In genomic region chr4:4650251-4650650, GRCm38 (mm10) we compare ENCODE assay signal across 22 mouse cellular contexts.
DNase-seq lines count a peak whose midpoint lies in the region; ATAC-seq and TF ChIP-seq lines count a peak whose summit lies in the region.
"Had no signal": no experiment of that assay in that cellular context is flagged by ENCODE, and none has a peak within 500 bp of the region (broad histone marks: within the 10 kb centered on the region; RNA-seq: fewer than 3 reads in every experiment).

No protein-coding gene starts in this region.

- no peak overlapping the region for H3K9ac ChIP-seq in intestine, embryonic 14.5 days (ENCODE audit: low read length)
- H3K9ac ChIP-seq in intestine, postnatal 0 days (ENCODE audit: low read depth, low read length): no peak overlapping the region
- no peak overlapping the region for H3K9ac ChIP-seq in lung, postnatal 0 days (replicated peaks; ENCODE audit: low read depth)
- H3K9ac ChIP-seq: forebrain, embryonic 12.5 days; heart, embryonic 13.5 days; liver, postnatal 0 days had no signal

- H3K36me3 ChIP-seq in intestine, embryonic 14.5 days (ENCODE audit: control insufficient read depth, insufficient read depth, low read length): no peaks in the 10 kb centered on the region
- H3K36me3 ChIP-seq in intestine, postnatal 0 days (ENCODE audit: control insufficient read depth, insufficient read depth): no peaks in the 10 kb centered on the region
- H3K36me3 ChIP-seq in lung, postnatal 0 days (ENCODE audit: insufficient read depth, low read length): no peaks in the 10 kb centered on the region
- H3K36me3 ChIP-seq: forebrain, embryonic 12.5 days; heart, embryonic 13.5 days; limb, embryonic 10.5 days had no signal

- TF ChIP-seq CTCF in intestine, postnatal 0 days (IDR thresholded peaks at IDR 0.05; ENCODE audit: low read depth): no peak
- no peak for TF ChIP-seq CTCF in lung, postnatal 0 days (IDR thresholded peaks at IDR 0.05)

- H3K4me3 ChIP-seq in intestine, embryonic 14.5 days (ENCODE audit: low read depth, low read length): no peak overlapping the region
- no peak overlapping the region for H3K4me3 ChIP-seq in intestine, postnatal 0 days (ENCODE audit: low read depth, low read length)
- no peak overlapping the region for H3K4me3 ChIP-seq in lung, postnatal 0 days (ENCODE audit: low read depth, low read length)
- H3K4me3 ChIP-seq: erythroblast, embryonic 14.5 days; forebrain, embryonic 12.5 days; heart, embryonic 13.5 days; limb, embryonic 10.5 days had no signal

- no peak overlapping the region for H3K4me2 ChIP-seq in intestine, embryonic 14.5 days (ENCODE audit: low read length)
- no peak overlapping the region for H3K4me2 ChIP-seq in intestine, postnatal 0 days (replicated peaks; ENCODE audit: low read depth)
- H3K4me2 ChIP-seq in lung, postnatal 0 days (replicated peaks; ENCODE audit: low read depth, low read length): no peak overlapping the region
- H3K4me2 ChIP-seq: forebrain, embryonic 12.5 days; heart, embryonic 13.5 days; liver, embryonic 11.5 days had no signal

- no peak for TF ChIP-seq EP300 in lung, postnatal 0 days (IDR thresholded peaks at IDR 0.05)

- no peaks in the 10 kb centered on the region for H3K27me3 ChIP-seq in intestine, embryonic 14.5 days (replicated peaks; ENCODE audit: control insufficient read depth, insufficient read depth, low read length)
- no peaks in the 10 kb centered on the region for H3K27me3 ChIP-seq in intestine, postnatal 0 days (replicated peaks; ENCODE audit: control insufficient read depth, insufficient read depth, low read length)
- H3K27me3 ChIP-seq in lung, postnatal 0 days (replicated peaks; ENCODE audit: insufficient read depth, low read length): no peaks in the 10 kb centered on the region
- H3K27me3 ChIP-seq: forebrain, embryonic 12.5 days; heart, embryonic 13.5 days had no signal

- H3K9me3 ChIP-seq in intestine, embryonic 14.5 days (ENCODE audit: control insufficient read depth, low read length): no peaks in the 10 kb centered on the region
- no peaks in the 10 kb centered on the region for H3K9me3 ChIP-seq in intestine, postnatal 0 days (ENCODE audit: control insufficient read depth)
- no peaks in the 10 kb centered on the region for H3K9me3 ChIP-seq in lung, postnatal 0 days (ENCODE audit: low read length)
- H3K9me3 ChIP-seq: forebrain, embryonic 12.5 days; heart, embryonic 13.5 days; limb, embryonic 10.5 days had no signal

- 0 out of 2 replicates have a peak, but pooled peaks have one; percentile 43 for ATAC-seq in intestine, embryonic 14.5 days (replicated peaks; ENCODE audit: low FRiP score, low TSS enrichment, low read depth)
- no peak for ATAC-seq in intestine, postnatal 0 days
- no peak for ATAC-seq in lung, postnatal 0 days
- ATAC-seq in CD4-positive, CD25-positive, alpha-beta regulatory T cell, adult 4 months: no peak
- ATAC-seq: hindbrain, postnatal 0 days; liver, postnatal 0 days had no signal

- no peak overlapping the region for H3K27ac ChIP-seq in intestine, embryonic 14.5 days (ENCODE audit: low read depth)
- no peak overlapping the region for H3K27ac ChIP-seq in intestine, postnatal 0 days (ENCODE audit: low read depth, low read length)
- H3K27ac ChIP-seq in lung, postnatal 0 days (ENCODE audit: low read length): no peak overlapping the region
- H3K27ac ChIP-seq: forebrain, embryonic 12.5 days; heart, embryonic 13.5 days; hindbrain, postnatal 0 days; limb, embryonic 10.5 days had no signal

- H3K4me1 ChIP-seq in intestine, embryonic 14.5 days (replicated peaks; ENCODE audit: control insufficient read depth, insufficient read depth, low read length): no peaks in the 10 kb centered on the region
- no peaks in the 10 kb centered on the region for H3K4me1 ChIP-seq in intestine, postnatal 0 days (replicated peaks; ENCODE audit: control insufficient read depth, insufficient read depth, low read length)
- no peaks in the 10 kb centered on the region for H3K4me1 ChIP-seq in lung, postnatal 0 days (ENCODE audit: insufficient read depth, low read depth, low read length)
- H3K4me1 ChIP-seq: forebrain, embryonic 12.5 days; heart, embryonic 13.5 days; limb, embryonic 10.5 days had no signal

- no peak for DNase-seq in intestine, embryonic 14.5 days (ENCODE audit: low spot score)
- peak; percentile 7 for DNase-seq in kidney, postnatal 14 days
- no peak for DNase-seq in kidney, adult 8-10 months
- peak; percentile 21 for DNase-seq in lung, postnatal 0 days (ENCODE audit: low spot score)
- no peak for DNase-seq in lung, postnatal 14 days
- DNase-seq in lung, postnatal 4 days: peak; percentile 13 to 25
- DNase-seq: adrenal gland, postnatal 36 days; cerebellum, adult 9-10 months; gastrocnemius, postnatal 25 days; heart, adult 18-20 months; heart, postnatal 14 days; liver, postnatal 0 days; midbrain, embryonic 14.5 days; thymus, postnatal 14 days had no signal

- 37% methylated on average over 1 of the region's 1 CpGs for WGBS in intestine, embryonic 14.5 days
- 59% methylated on average over 1 of the region's 1 CpGs for WGBS in intestine, postnatal 0 days
- 20% methylated on average over 1 of the region's 1 CpGs for WGBS in lung, postnatal 0 days

Comparison
In these comparisons a context has a peak if more than half of its experiments do, and no peak if none do; other contexts are left out.
1. DNase-seq: peak in kidney, postnatal 14 days (single experiment), lung, postnatal 0 days (single experiment) and lung, postnatal 4 days (2 of 2); none in intestine, embryonic 14.5 days (single experiment), kidney, adult 8-10 months (0 of 2) and lung, postnatal 14 days (single experiment).